Mouse (Mus musculus) kidney, postnatal 0 days (tissue): Measurements from ENCODE around the gene Ltbp4. TPM values are rescaled to one million over a fixed set of nuclear protein-coding genes. Genes with fewer than 3 reads are reported as not detected.

Experiments used
- ATAC-seq: fragments of 200-750 bp; cut with Nextera tagmentation; replicated peaks from 2 replicates; pipeline ENCODE4 v1.8.0; 2017; ENCODE audit warnings: low read depth, moderate number of reproducible peaks, moderate TSS enrichment, moderate library complexity; ENCODE audit not compliant: low FRiP score
- DNase-seq: peaks from one replicate; pipeline ENCODE4 v3.0.0-alpha.2; 2016; ENCODE audit warnings: low spot score
- H3K27ac ChIP-seq: fragments of 300-500 bp; sonication (generic); 2 replicates; pipeline ENCODE4 v1.5.1; 2014; ENCODE audit warnings: mild to moderate bottlenecking
- H3K27me3 ChIP-seq: fragments of 300-500 bp; sonication (generic); 2 replicates; pipeline ENCODE4 v1.6.1; 2014; ENCODE audit warnings: low read length, mixed read lengths; ENCODE audit not compliant: insufficient read depth
- H3K36me3 ChIP-seq: fragments of 300-500 bp; sonication (generic); 2 replicates; pipeline ENCODE4 v1.6.1; 2014; ENCODE audit warnings: low read length, mixed read lengths; ENCODE audit not compliant: insufficient read depth
- H3K4me1 ChIP-seq: fragments of 300-500 bp; sonication (generic); replicated peaks from 2 replicates; pipeline ENCODE4 v1.6.1; 2014; ENCODE audit warnings: antibody characterized with exemption, low read length, mixed read lengths; ENCODE audit not compliant: insufficient read depth
- H3K4me2 ChIP-seq: fragments of 300-500 bp; sonication (generic); 2 replicates; pipeline ENCODE4 v1.6.1; 2014; ENCODE audit warnings: mild to moderate bottlenecking, low read length, moderate library complexity, mixed read lengths
- H3K4me3 ChIP-seq: fragments of 300-500 bp; sonication (generic); replicated peaks from 2 replicates; pipeline ENCODE4 v1.5.1; 2014; ENCODE audit warnings: low read depth, low read length
- H3K9ac ChIP-seq: fragments of 300-500 bp; sonication (generic); 2 replicates; pipeline ENCODE4 v1.6.1; 2014; ENCODE audit warnings: low read depth, low read length
- H3K9me3 ChIP-seq: fragments of 300-500 bp; sonication (generic); replicated peaks from 2 replicates; pipeline ENCODE4 v1.6.1; 2016; ENCODE audit warnings: low read length, inconsistent platforms, mixed read lengths
- CTCF ChIP-seq: IDR thresholded peaks from 2 replicates; pipeline ENCODE4 v1.5.1; 2016; ENCODE audit warnings: antibody characterized with exemption, low read depth, mild to moderate bottlenecking, moderate library complexity
- WGBS: fragments of 180-500 bp; shearing (Covaris S2); extraction: QIAGEN DNeasy Blood & Tissue Kit; methylation state at CpG from one replicate; pipeline ENCODE4 v1.1.7; 2014; 5-methylcytosine and 5-hydroxymethylcytosine counted together
- polyA plus RNA-seq: library from polyadenylated mRNA; unstranded; fragments of >200 nt; fragmentation: Nextera tagmentation; extraction: Ambion mirVana; gene quantifications from 2 replicates; pipeline ENCODE4 v1.2.1, GENCODE M21; 2015

Gene Ltbp4
- polyA plus RNA-seq, 1 experiment from 2014 or later, result 41.7 TPM

DNA sequence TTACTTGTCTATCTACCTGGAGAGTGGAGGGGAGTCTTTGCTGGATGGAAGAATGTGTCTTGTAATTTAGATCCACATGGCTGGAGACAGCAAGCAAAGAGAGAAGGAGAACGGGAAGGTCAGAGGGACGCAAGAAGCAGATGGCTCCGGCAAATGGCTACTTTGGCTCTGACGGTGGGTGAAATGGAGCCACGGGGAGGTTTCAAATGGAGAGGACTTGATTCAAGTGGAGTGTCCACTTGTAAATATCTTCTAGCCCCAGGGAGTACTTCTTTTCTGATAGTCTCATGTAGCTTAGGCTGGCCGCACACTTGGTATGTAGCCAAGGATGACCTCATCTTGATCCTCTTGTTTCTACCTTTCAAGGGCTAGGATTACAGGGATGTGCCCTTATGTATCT is 38.7 kb downstream of the Ltbp4 start:
- no peak overlapping the region for H3K27ac ChIP-seq
- TF ChIP-seq CTCF, result no peak
- H3K9me3 ChIP-seq, result no peaks in the 10 kb centered on the region
- no peak overlapping the region for H3K9ac ChIP-seq
- H3K4me1 ChIP-seq, result no peaks in the 10 kb centered on the region
- DNase-seq, result no peak
- 76% methylated on average over 6 of the region's 6 CpGs for WGBS
- no peak for ATAC-seq
- H3K4me3 ChIP-seq, result no peak overlapping the region
- H3K27me3 ChIP-seq, result no peaks in the 10 kb centered on the region
- H3K36me3 ChIP-seq, result no peaks in the 10 kb centered on the region
- no peak overlapping the region for H3K4me2 ChIP-seq

DNA sequence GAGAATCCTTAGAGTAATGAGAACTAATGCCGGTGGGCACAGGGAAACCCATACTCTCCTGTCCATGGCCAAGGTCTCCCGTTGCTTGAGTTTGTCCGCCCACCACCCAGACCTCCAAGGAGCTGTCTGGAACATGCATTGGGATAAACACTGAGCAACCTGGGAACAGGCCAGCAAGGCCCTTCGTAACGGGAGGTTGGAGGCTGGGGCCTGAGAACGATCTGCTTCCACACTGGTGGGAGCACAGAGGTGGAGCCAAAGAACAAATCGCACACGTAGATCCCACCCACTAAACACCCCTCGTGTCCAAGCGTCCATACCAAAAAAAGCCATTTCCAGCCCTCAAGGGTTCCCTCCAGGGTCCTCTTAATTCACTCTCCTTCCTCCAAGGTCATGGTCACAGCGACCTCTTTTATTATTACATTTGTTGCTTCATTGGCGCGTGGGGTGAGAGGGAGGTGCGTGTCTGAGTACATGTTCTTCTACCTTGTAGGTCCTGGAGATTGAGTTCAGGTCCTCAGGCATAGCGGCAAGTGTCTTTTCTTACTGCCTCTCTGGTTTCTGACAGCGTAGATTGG is 39.4 kb downstream of the Ltbp4 start:
- H3K27ac ChIP-seq, result no peak overlapping the region
- no peak for ATAC-seq
- 63% methylated on average over 16 of the region's 16 CpGs for WGBS

DNA sequence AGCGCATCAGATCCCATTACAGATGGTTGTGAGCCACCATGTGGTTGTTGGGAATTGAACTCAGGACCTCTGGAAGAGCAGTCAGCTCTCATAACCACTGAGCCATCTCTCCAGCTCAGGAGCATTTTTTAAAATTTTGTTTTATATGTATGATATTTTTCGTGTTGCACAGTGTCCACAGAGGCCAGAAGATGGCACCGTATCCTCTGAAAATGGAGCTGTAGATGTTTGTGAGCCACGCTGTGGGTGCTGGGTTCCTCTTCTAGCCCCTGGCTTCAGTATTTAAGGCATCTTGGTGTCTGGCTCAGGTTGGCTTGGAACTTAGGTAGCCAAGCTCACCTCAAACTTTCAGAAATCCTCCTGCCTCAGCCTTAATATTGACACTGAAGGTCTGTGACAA is 41.0 kb downstream of the Ltbp4 start:
- H3K9ac ChIP-seq, result no peak overlapping the region
- ATAC-seq (no peak), DNase-seq (no peak)
- WGBS, result 97% methylated on average over 4 of the region's 4 CpGs
- H3K27me3 ChIP-seq, result no peaks in the 10 kb centered on the region
- H3K9me3 ChIP-seq, result no peaks in the 10 kb centered on the region
- no peak overlapping the region for H3K4me2 ChIP-seq
- no peak overlapping the region for H3K4me3 ChIP-seq
- no peaks in the 10 kb centered on the region for H3K36me3 ChIP-seq
- TF ChIP-seq CTCF, result no peak
- no peak overlapping the region for H3K27ac ChIP-seq
- H3K4me1 ChIP-seq, result no peaks in the 10 kb centered on the region

More for the DNA sequence above, 39.4 kb downstream of the Ltbp4 start:
- no peaks in the 10 kb centered on the region for H3K9me3 ChIP-seq
- no peak overlapping the region for H3K4me3 ChIP-seq
- no peaks in the 10 kb centered on the region for H3K36me3 ChIP-seq
- no peak overlapping the region for H3K4me2 ChIP-seq
- no peak overlapping the region for H3K9ac ChIP-seq
- no peaks in the 10 kb centered on the region for H3K27me3 ChIP-seq
- no peaks in the 10 kb centered on the region for H3K4me1 ChIP-seq
- TF ChIP-seq CTCF, result no peak
- DNase-seq, result no peak

DNA sequence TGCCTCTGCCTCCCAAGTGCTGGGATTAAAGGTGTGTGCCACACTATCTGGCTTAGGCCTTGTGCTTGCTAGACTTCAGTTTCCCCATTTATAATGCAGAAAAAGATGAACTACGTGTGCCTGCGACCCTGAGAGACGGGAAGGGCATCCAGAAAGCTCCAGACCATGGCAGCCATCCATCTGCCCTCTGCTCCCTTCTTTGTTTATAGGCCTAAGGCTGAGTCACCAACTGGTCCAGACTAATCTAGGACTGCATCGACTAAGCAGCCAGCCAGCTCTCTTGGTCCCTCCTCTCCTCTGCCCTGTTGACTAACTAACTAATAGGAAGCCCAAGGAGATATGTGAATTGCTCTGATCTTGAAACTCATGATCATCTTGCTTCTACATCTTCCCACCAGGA is 41.5 kb downstream of the Ltbp4 start:
- Histone ChIP-seq H3K27ac (no peak overlapping the region), H3K4me1 (no peaks in the 10 kb centered on the region), H3K27me3 (no peaks in the 10 kb centered on the region), H3K9ac (no peak overlapping the region), H3K36me3 (no peaks in the 10 kb centered on the region), H3K4me2 (no peak overlapping the region), H3K4me3 (no peak overlapping the region), H3K9me3 (no peaks in the 10 kb centered on the region)
- no peak for TF ChIP-seq CTCF
- WGBS, result 58% methylated on average over 4 of the region's 4 CpGs
- DNase-seq, result no peak
- ATAC-seq, result no peak

DNA sequence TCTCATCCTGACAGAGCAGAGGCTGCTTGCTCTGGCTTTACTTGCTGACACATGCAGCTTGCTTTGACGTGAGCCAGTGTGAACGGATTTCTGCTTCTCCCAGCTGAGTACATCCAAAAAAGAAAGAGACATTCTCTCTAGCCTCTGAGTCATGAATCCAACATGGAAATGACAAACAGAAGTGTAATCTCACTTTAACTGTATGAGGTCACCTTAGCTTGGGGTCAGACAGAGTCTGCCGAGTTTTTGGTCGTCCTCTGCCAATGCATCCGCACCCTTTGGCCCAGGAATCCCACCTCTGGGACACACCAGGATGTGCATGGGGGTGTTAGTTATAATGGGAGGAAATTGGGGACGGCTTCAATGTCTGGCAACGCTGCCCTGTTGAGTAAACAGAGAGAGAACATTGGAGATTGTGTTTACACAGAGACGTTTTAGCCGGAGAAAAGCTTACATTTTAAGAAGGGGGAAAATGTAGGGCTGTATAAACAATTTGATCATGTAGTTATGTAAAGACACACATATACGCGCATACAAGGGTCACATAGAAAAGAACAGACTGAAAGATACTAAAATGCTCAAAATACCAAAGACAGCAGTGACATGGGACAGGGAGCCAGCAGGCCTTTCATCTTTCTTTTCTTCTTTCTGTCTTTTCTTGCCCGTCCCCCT is 45.6 kb downstream of the Ltbp4 start:
- no peaks in the 10 kb centered on the region for H3K36me3 ChIP-seq
- no peak overlapping the region for H3K27ac ChIP-seq
- no peak overlapping the region for H3K4me3 ChIP-seq
- no peak for DNase-seq
- H3K4me2 ChIP-seq, result no peak overlapping the region
- no peak overlapping the region for H3K9ac ChIP-seq
- no peak for TF ChIP-seq CTCF
- H3K9me3 ChIP-seq, result no peaks in the 10 kb centered on the region; the same call in 1 of the 2 replicates
- WGBS, result 45% methylated on average over 12 of the region's 12 CpGs
- no peaks in the 10 kb centered on the region for H3K27me3 ChIP-seq
- no peak; the same call in 1 of the 2 replicates for ATAC-seq
- H3K4me1 ChIP-seq, result no peaks in the 10 kb centered on the region

DNA sequence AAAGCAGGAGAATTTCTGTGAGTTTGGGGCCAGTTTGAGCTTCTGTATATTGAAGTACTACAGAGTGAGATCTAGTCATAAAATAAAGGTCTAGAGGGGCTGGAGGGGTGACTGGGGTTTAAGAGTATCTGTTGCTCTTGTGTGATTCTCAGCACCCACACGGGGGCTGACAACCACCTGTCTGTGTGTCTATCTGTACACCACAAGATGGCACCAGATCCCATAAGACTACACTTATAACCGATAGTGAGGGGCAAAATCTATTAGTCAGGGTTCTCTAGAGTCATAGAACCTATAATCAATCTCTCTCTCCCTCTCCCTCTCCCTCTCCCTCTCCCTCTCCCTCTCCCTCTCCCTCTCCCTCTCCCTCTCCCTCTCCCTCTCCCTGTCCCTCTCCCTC is 46.9 kb downstream of the Ltbp4 start:
- H3K9ac ChIP-seq, result no peak overlapping the region
- ATAC-seq (no peak), DNase-seq (no peak)
- H3K36me3 ChIP-seq, result no peaks in the 10 kb centered on the region
- no peak overlapping the region for H3K27ac ChIP-seq
- H3K4me2 ChIP-seq, result no peak overlapping the region
- no peak overlapping the region for H3K4me3 ChIP-seq
- WGBS, result 79% methylated on average over 2 of the region's 2 CpGs
- no peaks in the 10 kb centered on the region for H3K4me1 ChIP-seq
- no peaks in the 10 kb centered on the region; the same call in 1 of the 2 replicates for H3K9me3 ChIP-seq
- TF ChIP-seq CTCF, result no peak
- H3K27me3 ChIP-seq, result no peaks in the 10 kb centered on the region
